Mouse (Mus musculus): ENCODE data around the gene Prss2. TPM values are rescaled to one million over a fixed set of nuclear protein-coding genes. Genes with fewer than 3 reads are reported as not detected.
"Not testable (repeated sequence)": the region's sequence is repeated elsewhere in the genome, so short reads cannot be mapped to it uniquely, and the experiment has no call there.

Gene Prss2
- polyA plus RNA-seq, 1 experiment from 2014 or later: not detected

DNA sequence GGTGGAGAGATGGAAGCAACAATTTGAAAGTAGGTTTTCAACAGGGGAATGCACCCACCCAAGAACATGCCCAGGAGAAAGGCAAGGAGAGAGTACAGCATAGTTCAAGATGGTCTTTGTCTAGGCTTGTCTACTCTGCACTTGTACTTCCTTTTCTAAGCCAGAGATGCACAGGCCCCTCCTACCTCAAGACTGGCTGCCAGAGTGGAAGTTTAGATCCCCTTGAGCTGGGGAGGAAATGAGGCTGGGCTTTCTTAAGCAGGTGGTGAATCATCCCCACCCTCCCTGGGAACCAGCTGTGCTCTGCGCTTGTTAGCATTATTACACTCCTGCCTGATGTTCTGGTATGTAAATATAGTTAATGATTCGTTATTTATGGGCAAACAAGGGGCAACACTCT is 36.7 kb downstream of the Prss2 start:
- no peaks in the 10 kb centered on the region for H3K27me3 ChIP-seq (replicated peaks)
- no peak overlapping the region for H3K27ac ChIP-seq
- no peaks in the 10 kb centered on the region for H3K36me3 ChIP-seq
- H3K9me3 ChIP-seq: no peaks in the 10 kb centered on the region
- ATAC-seq (ENCODE audit: low FRiP score, low read depth): no peak
- H3K9ac ChIP-seq: no peak overlapping the region
- no peak overlapping the region for H3K4me2 ChIP-seq (replicated peaks)
- no peak overlapping the region for H3K4me3 ChIP-seq
- H3K4me1 ChIP-seq: no peaks in the 10 kb centered on the region
- 41% methylated on average over 2 of the region's 2 CpGs for WGBS

DNA sequence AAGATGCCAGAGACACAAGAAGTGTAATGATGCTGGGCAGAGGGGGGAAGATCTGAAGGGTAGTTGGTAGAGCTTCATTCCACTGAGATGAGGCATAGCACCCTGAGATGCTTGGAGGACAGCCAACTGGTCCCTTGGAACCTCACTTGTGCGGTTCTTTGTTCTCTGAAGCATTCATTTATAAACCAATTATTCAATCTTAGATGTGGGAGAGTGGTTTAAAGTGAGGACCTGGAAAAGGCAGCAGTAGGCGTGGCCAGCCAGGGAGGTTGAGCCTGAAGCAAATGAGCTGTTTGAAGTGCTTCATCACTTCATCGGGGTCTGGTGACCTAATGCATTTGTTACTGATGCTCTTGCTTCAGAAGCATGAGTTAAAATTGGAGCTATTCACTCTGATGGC is 37.7 kb downstream of the Prss2 start:
- no peaks in the 10 kb centered on the region for H3K27me3 ChIP-seq (replicated peaks)
- WGBS: 60% methylated on average over 3 of the region's 3 CpGs
- H3K36me3 ChIP-seq: no peaks in the 10 kb centered on the region
- H3K9me3 ChIP-seq: no peaks in the 10 kb centered on the region
- H3K4me1 ChIP-seq: no peaks in the 10 kb centered on the region
- H3K9ac ChIP-seq: no peak overlapping the region
- no peak for ATAC-seq (ENCODE audit: low FRiP score, low read depth)
- no peak overlapping the region for H3K4me2 ChIP-seq (replicated peaks)
- no peak overlapping the region for H3K4me3 ChIP-seq
- H3K27ac ChIP-seq: no peak overlapping the region

DNA sequence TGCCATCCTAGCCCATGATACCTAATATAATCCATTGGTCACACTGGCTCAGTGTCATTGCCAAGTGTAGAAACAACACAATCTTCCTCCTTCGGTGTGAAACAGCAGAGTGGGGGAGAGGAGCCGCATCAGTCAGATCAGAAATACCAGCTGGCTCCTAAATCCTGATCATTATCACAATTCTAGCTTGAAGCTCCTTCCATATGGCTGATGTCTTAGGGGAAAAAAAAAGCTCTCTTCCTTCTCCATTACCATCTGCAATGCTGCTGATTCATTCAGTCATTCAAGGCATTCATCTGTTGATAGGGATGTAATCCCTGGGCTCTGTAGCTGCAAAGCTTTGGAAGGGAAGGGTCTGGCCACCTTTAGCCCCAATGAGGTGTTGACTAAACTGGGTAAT is 38.7 kb downstream of the Prss2 start:
- ATAC-seq (ENCODE audit: low FRiP score, low read depth): no peak
- no peaks in the 10 kb centered on the region for H3K27me3 ChIP-seq (replicated peaks)
- no peaks in the 10 kb centered on the region for H3K9me3 ChIP-seq
- no peak overlapping the region for H3K9ac ChIP-seq
- WGBS: 81% methylated on average over 2 of the region's 2 CpGs
- no peak overlapping the region for H3K4me2 ChIP-seq (replicated peaks)
- H3K4me1 ChIP-seq: no peaks in the 10 kb centered on the region
- no peaks in the 10 kb centered on the region for H3K36me3 ChIP-seq
- H3K4me3 ChIP-seq: no peak overlapping the region
- no peak overlapping the region for H3K27ac ChIP-seq

DNA sequence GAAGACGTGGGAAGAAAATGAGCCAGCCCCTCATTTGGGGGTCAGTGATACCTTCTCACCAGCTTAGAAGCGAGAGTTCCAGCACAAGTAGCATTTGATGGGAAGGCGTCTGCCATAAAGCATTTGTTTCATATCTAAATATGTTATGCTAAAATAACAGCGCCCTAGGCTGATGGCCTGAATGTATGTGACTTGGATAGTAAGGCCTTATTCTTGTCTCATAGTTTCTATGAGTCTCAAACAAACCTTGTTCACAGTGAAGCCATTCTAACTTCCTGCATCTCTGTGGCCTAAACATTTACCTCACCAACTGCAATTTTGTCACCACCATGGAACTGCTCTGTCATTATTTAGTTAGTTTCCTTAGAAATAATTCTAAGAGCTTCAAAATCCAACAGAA is 41.0 kb downstream of the Prss2 start:
- no peaks in the 10 kb centered on the region for H3K27me3 ChIP-seq (replicated peaks)
- 0 out of 2 replicates have a peak overlapping the region, but pooled peaks have one; percentile 6 for H3K4me2 ChIP-seq (replicated peaks)
- WGBS: 87% methylated on average over 4 of the region's 4 CpGs

DNA sequence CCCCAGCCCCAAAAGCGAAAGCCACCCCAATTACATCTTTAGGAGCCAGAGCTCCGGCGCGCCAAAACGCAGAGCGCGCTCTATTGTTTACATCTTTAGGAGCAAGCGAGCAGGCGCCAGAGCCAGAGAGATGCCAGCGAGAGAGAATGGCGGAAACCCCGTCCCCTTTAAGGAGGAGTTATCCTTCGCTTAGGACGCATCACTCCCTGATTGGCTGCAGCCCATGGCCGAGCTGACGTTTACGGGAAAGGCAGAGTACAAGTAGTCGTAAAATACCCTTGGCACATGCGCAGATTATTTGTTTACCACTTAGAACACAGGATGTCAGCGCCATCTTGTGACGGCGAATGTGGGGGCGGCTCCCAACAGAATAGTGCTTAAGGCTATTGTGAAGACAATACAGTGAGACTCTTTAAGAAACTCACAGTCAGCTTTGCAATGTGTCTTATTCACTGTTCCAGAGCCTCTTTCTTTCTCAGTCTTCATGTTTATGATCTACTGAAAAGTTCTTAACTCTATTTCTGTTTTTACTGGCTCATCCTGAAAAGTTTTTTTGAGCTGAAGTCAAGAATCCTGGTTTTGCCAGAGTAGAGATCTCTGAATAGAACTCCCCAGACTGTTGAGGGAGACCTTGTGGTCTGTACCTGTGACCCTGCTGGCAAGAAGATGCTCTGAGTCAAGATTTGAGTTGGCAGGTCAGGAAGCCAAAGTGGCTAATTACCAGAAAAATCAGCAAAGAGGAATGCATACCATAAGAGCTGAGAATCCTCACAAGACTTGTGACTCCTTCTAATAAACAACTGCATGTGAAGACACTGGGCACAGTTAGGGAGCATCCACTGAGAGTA is 41.7 kb downstream of the Prss2 start:
- WGBS: 64% methylated on average over 5 of the region's 23 CpGs
- H3K9ac ChIP-seq; H3K27ac ChIP-seq; H3K36me3 ChIP-seq; H3K4me2 ChIP-seq (replicated peaks); H3K4me3 ChIP-seq; H3K4me1 ChIP-seq; H3K9me3 ChIP-seq; H3K27me3 ChIP-seq (replicated peaks): not testable (repeated sequence)
- ATAC-seq (ENCODE audit: low FRiP score, low read depth): peak; percentile 81

More for the DNA sequence above, 41.0 kb downstream of the Prss2 start:
- Histone ChIP-seq H3K36me3 (no peaks in the 10 kb centered on the region), H3K4me3 (no peak overlapping the region), H3K27ac (no peak overlapping the region), H3K4me1 (no peaks in the 10 kb centered on the region), H3K9ac (no peak overlapping the region), H3K9me3 (no peaks in the 10 kb centered on the region)
- ATAC-seq (ENCODE audit: low FRiP score, low read depth): no peak

DNA sequence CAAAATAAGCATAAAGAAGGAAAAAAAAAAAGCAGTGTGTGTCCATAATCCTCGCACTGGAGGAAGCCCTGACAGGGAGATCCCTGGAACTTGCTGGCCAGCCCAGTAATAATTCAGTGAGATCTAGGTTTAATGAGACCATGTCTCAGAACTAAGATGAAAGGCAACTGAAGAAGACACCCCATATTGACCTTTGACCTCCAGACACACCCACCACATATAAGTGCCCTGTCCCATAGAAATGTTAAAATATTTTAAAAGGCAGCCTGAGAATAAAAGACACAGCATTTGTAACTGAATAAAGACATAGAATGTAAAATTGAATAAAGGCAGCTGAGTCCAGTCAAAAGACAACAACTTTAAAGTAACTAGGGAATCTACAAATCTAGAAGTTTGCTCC is 43.7 kb downstream of the Prss2 start:
- Histone ChIP-seq H3K4me1 (no peaks in the 10 kb centered on the region), H3K9ac (no peak overlapping the region), H3K4me2 (replicated peaks) (no peak overlapping the region), H3K4me3 (no peak overlapping the region), H3K27ac (no peak overlapping the region), H3K9me3 (no peaks in the 10 kb centered on the region), H3K27me3 (replicated peaks) (no peaks in the 10 kb centered on the region), H3K36me3 (no peaks in the 10 kb centered on the region)
- no peak for ATAC-seq (ENCODE audit: low FRiP score, low read depth)
- WGBS: 39% methylated on average over 1 of the region's 1 CpGs

DNA sequence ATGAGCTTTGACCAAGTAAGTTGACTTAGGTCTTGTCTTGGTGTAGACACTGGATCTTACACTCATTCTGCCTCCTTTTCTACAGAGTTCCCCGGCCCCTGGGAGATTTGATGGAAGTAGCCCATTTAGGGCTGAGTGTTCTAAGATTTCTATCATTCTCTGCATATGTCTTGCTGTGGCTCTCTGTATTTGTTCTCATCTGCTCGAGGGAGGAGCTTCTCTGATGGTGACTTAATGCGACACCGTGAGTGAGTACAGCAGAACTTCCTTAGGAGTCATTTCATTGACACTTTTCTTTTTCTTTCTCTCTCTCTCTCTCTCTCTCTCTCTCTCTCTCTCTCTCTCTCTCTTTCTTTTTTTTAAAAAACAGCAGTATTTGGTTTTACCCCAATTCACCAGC is 45.4 kb downstream of the Prss2 start:
- Histone ChIP-seq H3K4me1 (no peaks in the 10 kb centered on the region), H3K4me3 (no peak overlapping the region), H3K9me3 (no peaks in the 10 kb centered on the region), H3K27me3 (replicated peaks) (no peaks in the 10 kb centered on the region), H3K36me3 (no peaks in the 10 kb centered on the region), H3K27ac (no peak overlapping the region), H3K4me2 (replicated peaks) (no peak overlapping the region), H3K9ac (no peak overlapping the region)
- WGBS: 88% methylated on average over 4 of the region's 4 CpGs
- no peak for ATAC-seq (ENCODE audit: low FRiP score, low read depth)

DNA sequence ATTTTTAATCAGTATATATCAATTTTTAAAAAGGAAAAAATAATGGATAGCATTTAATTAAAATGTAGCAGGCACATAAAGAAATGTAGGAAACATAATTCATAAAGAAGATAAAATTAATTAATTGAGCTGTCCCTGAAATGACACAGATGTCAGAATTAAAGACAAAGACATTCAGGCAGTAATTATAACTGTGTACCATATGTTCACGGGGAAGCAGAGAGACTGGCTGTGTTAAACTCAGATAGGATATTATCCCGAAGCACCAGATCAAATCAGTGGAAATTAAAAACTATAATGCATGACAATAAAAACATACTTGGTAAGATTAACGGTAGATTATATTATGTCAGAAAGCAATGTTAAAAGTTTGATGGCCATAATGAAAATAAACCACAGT is 47.5 kb downstream of the Prss2 start:
- Histone ChIP-seq H3K9me3 (no peaks in the 10 kb centered on the region), H3K9ac (no peak overlapping the region), H3K4me3 (no peak overlapping the region), H3K36me3 (no peaks in the 10 kb centered on the region), H3K27me3 (replicated peaks) (no peaks in the 10 kb centered on the region), H3K4me1 (no peaks in the 10 kb centered on the region), H3K27ac (no peak overlapping the region), H3K4me2 (replicated peaks) (no peak overlapping the region)
- ATAC-seq (ENCODE audit: low FRiP score, low read depth): no peak
- 78% methylated on average over 3 of the region's 3 CpGs for WGBS

Other genes starting within 250 kb of the Prss2 start
- not detected in 2 replicates for gene Try4, start 219.5 kb upstream of the Prss2 start, polyA plus RNA-seq (2016; fragmentation: Nextera tagmentation; extraction: Ambion mirVana)
- gene Try5, start 204.9 kb upstream of the Prss2 start, polyA plus RNA-seq (2016; fragmentation: Nextera tagmentation; extraction: Ambion mirVana): 0.96 TPM in 1 of 2 replicates, not detected in the other
- not detected in 2 replicates for gene Try10, start 167.7 kb upstream of the Prss2 start, polyA plus RNA-seq (2016; fragmentation: Nextera tagmentation; extraction: Ambion mirVana)
- not detected in 2 replicates for gene Prss3, start 144.1 kb upstream of the Prss2 start, polyA plus RNA-seq (2016; fragmentation: Nextera tagmentation; extraction: Ambion mirVana)
- gene Gm5771, start 129.4 kb upstream of the Prss2 start, polyA plus RNA-seq (2016; fragmentation: Nextera tagmentation; extraction: Ambion mirVana): not detected in 2 replicates
- not detected in 2 replicates for gene Gm10334, start 75.6 kb upstream of the Prss2 start, polyA plus RNA-seq (2016; fragmentation: Nextera tagmentation; extraction: Ambion mirVana)
- not detected in 2 replicates for gene Prss1, start 62.9 kb upstream of the Prss2 start, polyA plus RNA-seq (2016; fragmentation: Nextera tagmentation; extraction: Ambion mirVana)
- 22.7 and 23.6 TPM in 2 replicates for gene Ephb6, start 83.7 kb downstream of the Prss2 start, polyA plus RNA-seq (2016; fragmentation: Nextera tagmentation; extraction: Ambion mirVana)
- gene Trpv6, start 114.6 kb downstream of the Prss2 start, polyA plus RNA-seq (2016; fragmentation: Nextera tagmentation; extraction: Ambion mirVana): 0.49 and 0.57 TPM in 2 replicates
- not detected in 2 replicates for gene Trpv5, start 159.0 kb downstream of the Prss2 start, polyA plus RNA-seq (2016; fragmentation: Nextera tagmentation; extraction: Ambion mirVana)
- gene Llcfc1, start 162.6 kb downstream of the Prss2 start, polyA plus RNA-seq (2016; fragmentation: Nextera tagmentation; extraction: Ambion mirVana): not detected in 2 replicates
- 6.5 and 7.6 TPM in 2 replicates for gene Kel, start 182.6 kb downstream of the Prss2 start, polyA plus RNA-seq (2016; fragmentation: Nextera tagmentation; extraction: Ambion mirVana)

Data from neural tube, embryonic 12.5 days (tissue).